Mouse (Mus musculus): Measurements from ENCODE around the gene Gm20503. TPM values are rescaled to one million over a fixed set of nuclear protein-coding genes. Genes with fewer than 3 reads are reported as not detected.

Gene Gm20503
- polyA plus RNA-seq, 1 experiment from 2014 or later, result 23.8 TPM

DNA sequence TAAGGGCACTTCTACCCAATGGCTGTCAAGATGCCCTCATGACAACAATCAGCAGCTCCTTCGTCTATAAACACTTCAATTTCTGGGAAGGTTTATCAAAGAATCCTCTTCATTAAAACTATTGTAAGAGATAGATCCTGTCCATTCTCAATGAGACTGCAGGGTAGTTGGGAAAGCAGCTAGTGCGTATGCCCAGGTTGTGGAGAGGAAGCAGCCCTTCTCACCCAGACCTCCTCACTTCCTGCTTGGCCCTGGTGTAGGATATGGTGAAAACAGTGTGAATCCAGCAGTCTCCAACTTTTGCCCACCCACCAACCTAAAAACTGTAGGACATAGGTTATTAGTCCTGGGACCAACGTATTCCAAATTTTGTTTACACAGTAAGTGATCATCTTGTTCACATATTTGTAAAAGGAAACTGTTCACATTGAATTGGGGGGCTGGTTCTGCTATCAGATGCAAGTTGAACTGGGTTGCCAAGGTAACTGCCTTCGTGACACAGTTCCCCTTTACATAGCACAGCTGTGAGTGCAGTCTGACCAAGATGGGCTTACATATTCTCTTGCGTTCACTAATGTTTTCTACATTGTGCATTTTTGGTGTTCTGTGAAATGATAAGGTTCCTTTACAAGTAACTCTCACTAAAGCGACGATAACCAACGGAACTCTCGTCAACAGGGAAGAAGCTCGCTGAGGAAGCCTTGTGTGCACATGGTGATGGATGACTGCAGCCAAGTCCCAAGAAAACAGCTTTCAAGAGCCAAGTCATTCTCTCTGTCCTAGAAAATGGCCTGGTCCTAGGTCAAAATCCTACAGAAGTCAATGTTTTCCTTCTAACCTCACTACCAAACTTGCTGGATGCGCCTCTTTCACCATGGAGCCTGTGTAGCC, 37.6 kb downstream of the Gm20503 start:
- 88% methylated on average over 11 of the region's 11 CpGs for WGBS
- Histone ChIP-seq H3K9ac (no peak overlapping the region), H3K27me3 (no peaks in the 10 kb centered on the region), H3K27ac (replicated peaks) (no peak overlapping the region), H3K4me1 (peaks cover 11% of the 10 kb centered on the region), H3K9me3 (replicated peaks) (no peaks in the 10 kb centered on the region), H3K4me3 (replicated peaks) (no peak overlapping the region), H3K36me3 (peaks cover 29% of the 10 kb centered on the region), H3K4me2 (replicated peaks) (no peak overlapping the region)
- ATAC-seq (ENCODE audit: insufficient number of reproducible peaks, low FRiP score, low TSS enrichment, low read depth), result no peak

DNA sequence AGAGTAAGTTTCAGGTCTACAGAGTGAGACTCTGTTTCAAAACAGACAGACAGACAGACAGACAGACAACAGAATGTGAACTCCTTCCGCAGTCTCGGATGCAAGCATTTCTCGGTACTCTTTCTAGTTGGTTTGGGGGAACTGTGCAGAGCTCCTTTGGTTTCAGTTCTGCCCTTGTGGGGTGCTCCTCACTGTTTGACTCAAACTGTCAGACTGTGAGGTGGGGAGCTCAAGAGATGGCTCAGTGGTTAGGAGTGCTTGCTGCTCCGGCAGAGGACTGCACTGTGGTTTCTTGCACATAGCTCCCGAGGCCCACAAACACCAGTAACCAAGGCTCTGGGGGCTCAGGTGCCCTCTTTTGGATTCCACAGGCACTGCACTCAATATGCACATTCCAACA, 40.1 kb downstream of the Gm20503 start:
- Histone ChIP-seq H3K9me3 (replicated peaks) (no peaks in the 10 kb centered on the region), H3K9ac (no peak overlapping the region), H3K36me3 (peaks cover 29% of the 10 kb centered on the region), H3K4me3 (replicated peaks) (no peak overlapping the region), H3K4me1 (no peaks in the 10 kb centered on the region), H3K4me2 (replicated peaks) (no peak overlapping the region), H3K27me3 (no peaks in the 10 kb centered on the region), H3K27ac (replicated peaks) (no peak overlapping the region)
- WGBS, result 91% methylated on average over 5 of the region's 5 CpGs
- ATAC-seq (ENCODE audit: insufficient number of reproducible peaks, low FRiP score, low TSS enrichment, low read depth), result no peak

DNA sequence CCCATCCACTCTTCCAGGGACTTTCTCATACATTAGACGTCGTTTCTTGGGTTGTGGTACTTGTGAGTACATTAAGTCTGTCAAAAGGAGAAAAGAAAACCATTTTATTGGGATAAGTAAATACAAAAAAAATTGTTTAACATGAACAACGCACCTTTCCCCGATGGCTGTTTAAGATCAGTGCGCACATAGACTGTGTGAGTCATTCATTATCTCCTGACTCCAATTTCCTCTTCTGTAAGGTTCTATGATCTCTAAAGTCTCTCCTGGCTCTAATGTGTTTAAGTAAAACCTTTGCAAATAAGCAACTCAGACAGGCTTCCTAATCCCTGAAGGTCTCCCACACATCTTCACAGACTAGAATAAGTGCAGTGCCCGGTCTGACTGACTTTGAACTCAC, 40.9 kb downstream of the Gm20503 start:
- 85% methylated on average over 6 of the region's 6 CpGs for WGBS
- H3K27me3 ChIP-seq, result no peaks in the 10 kb centered on the region
- no peak for ATAC-seq (ENCODE audit: insufficient number of reproducible peaks, low FRiP score, low TSS enrichment, low read depth)
- H3K9ac ChIP-seq, result no peak overlapping the region
- no peak overlapping the region for H3K4me2 ChIP-seq (replicated peaks)
- H3K9me3 ChIP-seq (replicated peaks), result no peaks in the 10 kb centered on the region
- H3K4me1 ChIP-seq, result no peaks in the 10 kb centered on the region
- no peak overlapping the region for H3K4me3 ChIP-seq (replicated peaks)
- no peak overlapping the region for H3K27ac ChIP-seq (replicated peaks)
- H3K36me3 ChIP-seq, result peaks cover 29% of the 10 kb centered on the region

DNA sequence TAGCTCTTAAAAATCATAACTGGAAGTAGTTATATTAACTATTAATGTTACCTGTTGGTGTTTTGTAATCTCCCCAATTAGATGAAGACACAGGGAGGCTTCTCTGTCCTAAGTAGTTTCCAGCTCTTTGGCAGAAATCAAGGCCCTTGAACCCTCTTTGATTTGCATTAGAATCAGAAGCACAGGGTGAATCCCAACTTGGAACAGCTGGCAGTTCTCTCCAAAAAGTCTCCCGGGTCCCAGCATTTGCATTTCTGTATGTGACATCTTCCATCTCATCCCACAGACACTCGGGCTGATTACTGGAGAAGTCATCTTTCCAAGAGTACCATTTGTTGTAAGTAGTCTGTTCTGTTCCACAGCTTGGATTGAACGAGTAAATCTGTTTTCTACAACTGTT, 44.2 kb downstream of the Gm20503 start:
- H3K9me3 ChIP-seq (replicated peaks), result no peaks in the 10 kb centered on the region
- 36% methylated on average over 3 of the region's 3 CpGs for WGBS
- no peak overlapping the region for H3K4me3 ChIP-seq (replicated peaks)
- no peaks in the 10 kb centered on the region for H3K4me1 ChIP-seq
- 0 out of 2 replicates have a peak, but pooled peaks cover 4% of the 10 kb centered on the region for H3K36me3 ChIP-seq
- no peak for ATAC-seq (ENCODE audit: insufficient number of reproducible peaks, low FRiP score, low TSS enrichment, low read depth)
- H3K4me2 ChIP-seq (replicated peaks), result no peak overlapping the region
- no peak overlapping the region for H3K27ac ChIP-seq (replicated peaks)
- H3K27me3 ChIP-seq, result no peaks in the 10 kb centered on the region
- H3K9ac ChIP-seq, result no peak overlapping the region

DNA sequence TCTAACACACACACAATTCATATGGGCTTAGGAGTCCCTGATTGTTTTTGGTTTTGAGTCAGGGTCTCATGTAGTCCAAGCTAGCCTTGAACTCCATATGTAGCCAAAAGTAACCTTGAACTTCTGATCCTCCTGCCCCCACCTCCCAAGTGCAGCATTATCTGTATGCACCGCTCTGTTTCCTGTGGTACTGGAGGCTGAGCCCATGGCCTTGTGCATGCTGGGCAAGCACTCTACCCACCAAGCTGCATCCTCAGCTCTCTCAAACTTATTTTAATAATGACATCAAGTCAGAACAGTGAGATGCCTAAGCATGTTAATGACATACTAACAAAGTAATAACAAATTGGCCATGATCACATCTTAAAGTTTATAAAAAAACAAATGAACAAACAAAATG, 48.1 kb downstream of the Gm20503 start:
- no peak overlapping the region for H3K27ac ChIP-seq (replicated peaks)
- no peaks in the 10 kb centered on the region for H3K9me3 ChIP-seq (replicated peaks)
- H3K4me1 ChIP-seq, result no peaks in the 10 kb centered on the region
- 91% methylated on average over 1 of the region's 1 CpGs for WGBS
- no peak overlapping the region for H3K9ac ChIP-seq
- H3K27me3 ChIP-seq, result no peaks in the 10 kb centered on the region
- H3K4me3 ChIP-seq (replicated peaks), result no peak overlapping the region
- no peak overlapping the region for H3K4me2 ChIP-seq (replicated peaks)
- no peaks in the 10 kb centered on the region for H3K36me3 ChIP-seq
- ATAC-seq (ENCODE audit: insufficient number of reproducible peaks, low FRiP score, low TSS enrichment, low read depth), result no peak

DNA sequence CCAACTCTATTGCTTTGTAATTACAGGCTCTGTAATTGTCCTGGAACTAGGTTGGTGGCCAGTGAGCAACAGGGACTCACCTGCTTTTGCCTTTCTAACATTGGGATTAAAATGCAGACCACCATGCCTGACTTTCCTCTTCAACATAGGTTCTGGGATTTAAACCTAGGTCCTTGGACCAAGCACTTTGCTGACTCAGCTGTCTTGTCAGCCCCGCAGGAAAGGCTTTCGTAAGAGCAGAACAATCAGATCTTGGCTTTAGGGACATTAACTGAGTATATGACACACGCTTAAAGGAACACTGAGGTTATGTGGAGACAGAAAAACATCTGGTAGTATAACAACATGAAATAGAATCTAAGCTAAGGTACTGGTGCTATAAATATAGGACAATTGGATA, 54.9 kb downstream of the Gm20503 start:
- Histone ChIP-seq H3K4me3 (replicated peaks) (no peak overlapping the region), H3K27ac (replicated peaks) (no peak overlapping the region), H3K9ac (no peak overlapping the region), H3K4me2 (replicated peaks) (no peak overlapping the region), H3K9me3 (replicated peaks) (no peaks in the 10 kb centered on the region), H3K27me3 (no peaks in the 10 kb centered on the region), H3K36me3 (no peaks in the 10 kb centered on the region), H3K4me1 (no peaks in the 10 kb centered on the region)
- ATAC-seq (ENCODE audit: insufficient number of reproducible peaks, low FRiP score, low TSS enrichment, low read depth), result no peak
- 84% methylated on average over 3 of the region's 3 CpGs for WGBS

DNA sequence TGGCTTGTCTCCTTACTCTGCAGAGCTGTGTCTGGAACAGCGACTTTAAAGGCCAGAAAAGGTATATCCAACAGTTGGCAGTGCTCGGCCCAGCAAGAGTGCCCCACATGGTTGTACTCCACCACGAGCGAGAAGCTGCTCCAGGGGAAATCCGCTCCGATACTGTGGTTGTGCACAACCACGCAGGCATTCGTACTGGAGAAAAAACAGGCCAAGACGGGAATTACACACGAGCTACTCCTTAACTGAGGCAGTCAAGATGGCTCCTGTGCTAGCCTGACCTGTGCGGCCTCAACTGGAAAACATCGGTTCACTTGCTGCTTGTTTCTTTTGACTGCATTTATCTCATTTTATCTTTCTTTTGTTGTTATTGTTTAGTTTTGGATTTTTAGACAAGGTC, 59.5 kb downstream of the Gm20503 start:
- Histone ChIP-seq H3K36me3 (no peaks in the 10 kb centered on the region), H3K4me1 (no peaks in the 10 kb centered on the region)
- WGBS, result 61% methylated on average over 12 of the region's 12 CpGs

DNA sequence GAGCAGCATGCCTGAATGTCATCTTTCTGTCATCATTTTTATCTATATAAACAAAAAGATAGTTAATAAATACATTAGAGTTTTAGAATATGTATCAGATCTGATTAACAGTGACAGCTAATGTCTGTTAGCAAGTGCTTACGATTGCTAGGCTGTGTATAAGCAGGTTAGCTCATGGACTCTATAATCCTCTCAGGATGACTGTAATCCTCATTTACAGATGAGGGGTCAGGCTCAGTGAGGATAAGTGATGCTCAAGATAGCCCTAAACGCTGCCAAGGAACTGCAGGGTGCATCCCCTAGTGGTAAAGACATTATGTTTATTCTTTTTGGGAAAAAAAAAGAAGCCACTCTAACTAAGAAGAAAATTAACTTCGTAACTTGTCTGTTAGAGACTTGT, 66.3 kb downstream of the Gm20503 start:
- ATAC-seq (ENCODE audit: insufficient number of reproducible peaks, low FRiP score, low TSS enrichment, low read depth), result no peak
- Histone ChIP-seq H3K4me2 (replicated peaks) (no peak overlapping the region), H3K4me1 (no peaks in the 10 kb centered on the region), H3K27me3 (no peaks in the 10 kb centered on the region), H3K9me3 (replicated peaks) (no peaks in the 10 kb centered on the region), H3K36me3 (no peaks in the 10 kb centered on the region), H3K9ac (no peak overlapping the region), H3K4me3 (replicated peaks) (no peak overlapping the region), H3K27ac (replicated peaks) (no peak overlapping the region)
- WGBS, result 49% methylated on average over 3 of the region's 3 CpGs

More for the DNA sequence above, 59.5 kb downstream of the Gm20503 start:
- H3K9ac ChIP-seq, result no peak overlapping the region
- no peaks in the 10 kb centered on the region for H3K27me3 ChIP-seq
- no peak for ATAC-seq (ENCODE audit: insufficient number of reproducible peaks, low FRiP score, low TSS enrichment, low read depth)
- no peak overlapping the region for H3K27ac ChIP-seq (replicated peaks)
- H3K4me3 ChIP-seq (replicated peaks), result no peak overlapping the region
- H3K4me2 ChIP-seq (replicated peaks), result no peak overlapping the region
- H3K9me3 ChIP-seq (replicated peaks), result no peaks in the 10 kb centered on the region

DNA sequence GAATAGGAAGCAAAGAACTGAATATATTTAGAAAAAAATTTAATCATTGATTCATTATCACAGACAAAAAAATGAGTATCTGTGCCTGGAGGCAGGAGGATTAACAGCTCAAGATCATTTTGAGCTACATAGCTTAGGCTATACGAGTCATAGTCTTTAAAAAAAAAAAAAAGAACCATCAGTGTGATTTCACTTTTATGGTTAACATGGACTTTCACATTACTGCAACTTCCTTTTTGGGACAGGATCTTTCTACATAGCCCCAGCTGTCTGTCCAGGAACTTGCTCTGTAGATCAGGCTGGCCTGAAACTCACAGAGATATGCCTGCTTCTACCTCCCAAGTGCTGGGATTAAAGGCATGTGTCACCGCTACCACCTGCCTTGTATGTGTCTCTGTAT, 80.4 kb downstream of the Gm20503 start:
- Histone ChIP-seq H3K4me1 (no peaks in the 10 kb centered on the region), H3K27me3 (no peaks in the 10 kb centered on the region), H3K9ac (no peak overlapping the region), H3K4me2 (replicated peaks) (no peak overlapping the region), H3K9me3 (replicated peaks) (no peaks in the 10 kb centered on the region), H3K27ac (replicated peaks) (no peak overlapping the region), H3K36me3 (no peaks in the 10 kb centered on the region), H3K4me3 (replicated peaks) (no peak overlapping the region)
- ATAC-seq (ENCODE audit: insufficient number of reproducible peaks, low FRiP score, low TSS enrichment, low read depth), result no peak
- 73% methylated on average over 2 of the region's 2 CpGs for WGBS

DNA sequence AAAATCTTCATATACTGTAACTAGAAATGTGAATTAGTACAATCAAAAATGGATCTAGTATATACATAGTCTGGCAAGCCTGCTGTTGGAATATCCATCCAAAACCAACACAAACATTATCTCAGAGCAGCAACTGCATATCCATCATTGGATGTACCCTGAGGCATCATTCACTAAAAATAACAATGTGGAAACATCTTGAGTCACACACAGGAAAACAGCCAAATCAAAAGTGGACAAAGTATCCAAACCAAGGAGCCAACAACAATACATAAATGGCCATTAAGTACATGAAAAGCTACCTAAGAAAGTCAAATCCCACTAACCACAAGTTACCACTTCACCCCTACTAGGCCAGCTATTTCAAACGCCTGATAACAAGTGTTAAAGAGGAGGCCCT, 86.4 kb downstream of the Gm20503 start:
- H3K27ac ChIP-seq (replicated peaks), result no peak overlapping the region
- no peaks in the 10 kb centered on the region for H3K27me3 ChIP-seq
- no peak overlapping the region for H3K4me2 ChIP-seq (replicated peaks)
- WGBS, result 26% methylated on average over 1 of the region's 1 CpGs
- no peak overlapping the region for H3K9ac ChIP-seq
- ATAC-seq (ENCODE audit: insufficient number of reproducible peaks, low FRiP score, low TSS enrichment, low read depth), result no peak
- H3K36me3 ChIP-seq, result no peaks in the 10 kb centered on the region
- no peaks in the 10 kb centered on the region for H3K4me1 ChIP-seq
- H3K9me3 ChIP-seq (replicated peaks), result no peaks in the 10 kb centered on the region
- H3K4me3 ChIP-seq (replicated peaks), result no peak overlapping the region

Measured in embryonic facial prominence, embryonic 15.5 days (tissue).